Mouse (Mus musculus) layer of hippocampus, postnatal 25 days (tissue): ENCODE results near the gene Rhox6. TPM values are rescaled to one million over a fixed set of nuclear protein-coding genes. Genes with fewer than 3 reads are reported as not detected.
A peak's percentile ranks its signal among the peaks of the same experiment; 100 is the strongest.
"Not testable (repeated sequence)": the region's sequence is repeated elsewhere in the genome, so short reads cannot be mapped to it uniquely, and the experiment has no call there.

Source experiments
- DNase-seq, 2 experiments: peaks; one replicate each; pipeline ENCODE4 v3.0.0; 2022; ENCODE audit warnings: mixed read lengths in 2 of 2, low spot score in 1 of 2; ENCODE audit errors: extremely low spot score in 1 of 2
- total RNA-seq, 2 experiments: library from RNA; stranded (reverse); gene quantifications; 2 replicates each; pipeline ENCODE4 v1.2.3; 2021

Gene Rhox6
- total RNA-seq, result not detected

GRCm38 (mm10) chrX:37826610-37827009 lies at the start of gene Rhox6:
Gene Rhox6, plus strand, starts transcription at chrX:37826910.
- DNase-seq, result not testable (repeated sequence)

GRCm38 (mm10) chrX:37807286-37808080 lies 19.2 kb upstream of the Rhox6 start:
- DNase-seq, result no peak

- DNase-seq, result no peak
Observed at GRCm38 (mm10) chrX:37809396-37809795, 17.3 kb upstream of the Rhox6 start.

- DNase-seq, result peak; percentile 10 to 42
Observed at GRCm38 (mm10) chrX:37811179-37811578, 15.5 kb upstream of the Rhox6 start.

- no peak for DNase-seq
Observed at GRCm38 (mm10) chrX:37815665-37816064, 11.0 kb upstream of the Rhox6 start.

GRCm38 (mm10) chrX:37831386-37831785 lies 4.7 kb downstream of the Rhox6 start, which contains the start of gene Rhox7a:
Gene Rhox7a, plus strand, starts transcription at chrX:37831686.
- DNase-seq, result not testable (repeated sequence)

GRCm38 (mm10) chrX:37871641-37872040 lies 44.9 kb downstream of the Rhox6 start:
- DNase-seq, result no peak

- no peak for DNase-seq
Observed at GRCm38 (mm10) chrX:37878844-37879243, 52.1 kb downstream of the Rhox6 start, which contains the start of gene Rhox8. Gene Rhox8, minus strand, starts transcription at chrX:37878944.

Other genes starting within 250 kb of the Rhox6 start
- not detected for gene Rhox3f, start 245.9 kb upstream of the Rhox6 start, total RNA-seq
- not detected for gene Rhox4f, start 219.2 kb upstream of the Rhox6 start, total RNA-seq
- not detected for gene Rhox3g, start 198.3 kb upstream of the Rhox6 start, total RNA-seq
- gene Rhox2g, start 183.4 kb upstream of the Rhox6 start, total RNA-seq, result not detected
- not detected for gene Rhox4g, start 175.6 kb upstream of the Rhox6 start, total RNA-seq
- not detected for gene Rhox3h, start 158.1 kb upstream of the Rhox6 start, total RNA-seq
- gene Rhox2h, start 153.6 kb upstream of the Rhox6 start, total RNA-seq, result not detected
- gene Rhox5, start 22.1 kb upstream of the Rhox6 start, total RNA-seq, result not detected
- gene Rhox7a, start 4.8 kb downstream of the Rhox6 start, total RNA-seq, result not detected
- gene Rhox8, start 52.0 kb downstream of the Rhox6 start, total RNA-seq, result not detected
- gene Rhox7b, start 70.3 kb downstream of the Rhox6 start, total RNA-seq, result not detected
- gene Rhox9, start 74.9 kb downstream of the Rhox6 start, total RNA-seq, result not detected
- gene Btg1-ps1, start 191.9 kb downstream of the Rhox6 start, total RNA-seq, result not detected
- gene Btg1-ps2, start 216.2 kb downstream of the Rhox6 start, total RNA-seq, result not detected
- gene Rhox10, start 239.6 kb downstream of the Rhox6 start, total RNA-seq, result not detected